Comparison of ENCODE assay signal across 22 mouse cellular contexts in the genomic region with DNA sequence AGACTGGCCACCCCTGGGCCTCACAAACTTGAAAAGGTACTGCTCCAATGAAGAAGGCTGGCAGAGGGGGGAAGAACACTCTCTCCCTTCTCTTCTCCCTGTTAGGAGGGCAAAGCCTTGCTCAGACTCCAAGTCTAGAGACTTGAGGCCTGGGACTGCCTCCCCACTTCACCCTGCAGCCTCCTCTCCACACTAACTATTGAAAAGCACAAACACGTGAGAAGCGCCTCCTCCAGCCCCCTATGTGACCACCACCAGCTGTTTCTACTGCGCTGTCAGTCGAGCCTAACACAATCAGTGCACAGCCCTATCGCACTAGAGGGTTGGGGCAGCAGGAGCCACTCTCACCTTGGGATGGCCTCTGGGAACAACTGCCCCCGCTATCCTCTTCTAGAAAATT. TPM values are rescaled to one million over a fixed set of nuclear protein-coding genes. Genes with fewer than 3 reads are reported as not detected.
A peak's percentile ranks its signal among the peaks of the same experiment; 100 is the strongest.
DNase-seq lines count a peak whose midpoint lies in the region; TF ChIP-seq lines count a peak whose summit lies in the region.
"Had no signal": no experiment of that assay in that cellular context is flagged by ENCODE, and none has a peak within 500 bp of the region (broad histone marks: within the 10 kb centered on the region; RNA-seq: fewer than 3 reads in every experiment).

No protein-coding gene starts in this region.

- no peak for TF ChIP-seq CTCF in gastrocnemius, adult 2 months (IDR thresholded peaks at IDR 0.05)
- TF ChIP-seq CTCF in left cerebral cortex, adult 2 months (IDR thresholded peaks at IDR 0.05) = no peak
- TF ChIP-seq CTCF in olfactory bulb, adult 2 months (IDR thresholded peaks at IDR 0.05; ENCODE audit: insufficient read depth, low read depth, low read length) = no peak

- TF ChIP-seq POLR2A in olfactory bulb, adult 2 months (IDR thresholded peaks at IDR 0.05; ENCODE audit: insufficient read depth, low read depth, low read length) = no peak

- 88% methylated on average over 6 of the region's 6 CpGs for WGBS in olfactory bulb, adult 2 months

- H3K4me3 ChIP-seq in gastrocnemius, adult 2 months = no peak overlapping the region
- no peak overlapping the region for H3K4me3 ChIP-seq in left cerebral cortex, adult 2 months
- H3K4me3 ChIP-seq in olfactory bulb, adult 2 months (ENCODE audit: insufficient read depth, low read depth, low read length) = no peak overlapping the region
- H3K4me3 ChIP-seq: forebrain, embryonic 10.5 days; forebrain, embryonic 13.5 days; heart, adult 2 months; heart, embryonic 10.5 days; heart, embryonic 13.5 days had no signal

- peak overlapping the region; percentile 75 for H3K27ac ChIP-seq in gastrocnemius, adult 2 months
- 0 out of 2 replicates have a peak overlapping the region, but pooled peaks have one; percentile 28 for H3K27ac ChIP-seq in left cerebral cortex, adult 2 months
- H3K27ac ChIP-seq in olfactory bulb, adult 2 months (ENCODE audit: insufficient read depth, low read depth, low read length) = peak overlapping the region; percentile 33
- H3K27ac ChIP-seq: forebrain, embryonic 10.5 days; forebrain, embryonic 13.5 days; heart, adult 2 months; heart, embryonic 10.5 days; heart, embryonic 13.5 days; hindbrain, embryonic 14.5 days; hindbrain, postnatal 0 days had no signal

- intact Hi-C loops in gastrocnemius, adult 2 months (cut with DNase I) = loop anchor here (5.0 kb wide), 1 partner anchor 36 kb away; no protein-coding TSS in a partner anchor
- intact Hi-C loops in gastrocnemius, postnatal 36 days (cut with DNase I) = loop anchor here (10.0 kb wide), 1 partner anchor 338 kb away; no protein-coding TSS in a partner anchor
- intact Hi-C loops in left cerebral cortex, adult 2 months (cut with DNase I) = loop anchor here (2.0 to 10.0 kb wide), 3 partner anchors 32 to 218 kb away; no protein-coding TSS in a partner anchor

- H3K4me1 ChIP-seq in olfactory bulb, adult 2 months (ENCODE audit: control insufficient read depth, insufficient read depth, low read length) = peaks cover 18% of the 10 kb centered on the region
- H3K4me1 ChIP-seq: forebrain, embryonic 10.5 days; heart, embryonic 10.5 days; heart, embryonic 13.5 days had no signal

- DNase-seq in gastrocnemius, adult 2 months = no peak
- DNase-seq in gastrocnemius, postnatal 36 days = no peak
- no peak for DNase-seq in left cerebral cortex, adult 2 months (ENCODE audit: extremely low spot score in 1 of 2, low spot score in 2 of 2)
- DNase-seq in left cerebral cortex, adult 9 months (ENCODE audit: low spot score in 2 of 2) = no peak
- peak; percentile 51 for DNase-seq in thymus, postnatal 4 days
- no peak for DNase-seq in cerebellum, adult 8-10 months
- DNase-seq: adrenal gland, adult 8-10 months; adrenal gland, postnatal 25 days; cerebellum, adult 11-12 months; cerebellum, adult 9-10 months; cerebellum, postnatal 14 days; gastrocnemius, postnatal 14 days; heart, adult 2 months; heart, postnatal 10 days; heart, postnatal 36 days had no signal

RNA-seq across cellular contexts. Expression of gene Diexf, which starts 6.8 kb away (rescaled TPM):
- total RNA-seq in gastrocnemius, adult 2 months (2021) = 10 to 100 TPM; 10.2 to 13.6 TPM
- total RNA-seq in gastrocnemius, postnatal 36 days (2021) = 1 to 10 TPM; 6.0 to 7.6 TPM
- 10 to 100 TPM; 20.9 to 25.5 TPM for total RNA-seq in left cerebral cortex, adult 2 months (2021)
- polyA plus RNA-seq in olfactory bulb, adult 2 months (2012; ENCODE audit: insufficient read depth, insufficient read length, low replicate concordance, missing spikeins) = 406 TPM in 1 of 2 replicates, not detected in the other

RNA-seq across cellular contexts. Expression of gene Irf6, which starts 29.6 kb away (rescaled TPM):
- under 1 TPM; 0.33 to 0.39 TPM for total RNA-seq in gastrocnemius, adult 2 months (2021)
- total RNA-seq in gastrocnemius, postnatal 36 days (2021) = under 1 TPM; 0.41 to 0.54 TPM
- 1 to 10 TPM in 1 of 2 experiments, under 1 TPM in 1; 0.68 to 1.1 TPM for total RNA-seq in left cerebral cortex, adult 2 months (2021)
- polyA plus RNA-seq in olfactory bulb, adult 2 months (2012; ENCODE audit: insufficient read depth, insufficient read length, low replicate concordance, missing spikeins) = not detected in 2 replicates

RNA-seq across cellular contexts. Expression of gene A130010J15Rik, which starts 44.6 kb away (rescaled TPM):
- 1 to 10 TPM; 3.3 to 3.7 TPM for total RNA-seq in gastrocnemius, adult 2 months (2021)
- total RNA-seq in gastrocnemius, postnatal 36 days (2021) = 1 to 10 TPM; 2.2 to 3.6 TPM
- 1 to 10 TPM; 3.4 to 3.5 TPM for total RNA-seq in left cerebral cortex, adult 2 months (2021)
- polyA plus RNA-seq in olfactory bulb, adult 2 months (2012; ENCODE audit: insufficient read depth, insufficient read length, low replicate concordance, missing spikeins) = not detected in 2 replicates
